Mouse (Mus musculus) liver, embryonic 14.5 days (tissue): ENCODE measurements around the gene Ascl5.

Experiments
- CTCF ChIP-seq: IDR thresholded peaks from 2 replicates; pipeline ENCODE4 v1.5.1; 2016; ENCODE audit warnings: antibody characterized with exemption, low read depth, control low read depth
- EP300 ChIP-seq: IDR thresholded peaks from 2 replicates; pipeline ENCODE4 v1.6.1; 2016; ENCODE audit warnings: antibody characterized with exemption, low read depth

GRCm38 (mm10) chr1:136040874-136041273 lies 9.7 kb upstream of the Ascl5 start:
- no peak for TF ChIP-seq CTCF
- no peak for TF ChIP-seq EP300
